Mouse (Mus musculus): ENCODE results near the gene Prim1. TPM values are rescaled to one million over a fixed set of nuclear protein-coding genes. Genes with fewer than 3 reads are reported as not detected.
A peak's percentile ranks its signal among the peaks of the same experiment; 100 is the strongest.
"Not testable (repeated sequence)": the region's sequence is repeated elsewhere in the genome, so short reads cannot be mapped to it uniquely, and the experiment has no call there.

The Prim1 gene
- polyA plus RNA-seq, 1 experiment from 2014 or later, result 50.5 TPM

DNA sequence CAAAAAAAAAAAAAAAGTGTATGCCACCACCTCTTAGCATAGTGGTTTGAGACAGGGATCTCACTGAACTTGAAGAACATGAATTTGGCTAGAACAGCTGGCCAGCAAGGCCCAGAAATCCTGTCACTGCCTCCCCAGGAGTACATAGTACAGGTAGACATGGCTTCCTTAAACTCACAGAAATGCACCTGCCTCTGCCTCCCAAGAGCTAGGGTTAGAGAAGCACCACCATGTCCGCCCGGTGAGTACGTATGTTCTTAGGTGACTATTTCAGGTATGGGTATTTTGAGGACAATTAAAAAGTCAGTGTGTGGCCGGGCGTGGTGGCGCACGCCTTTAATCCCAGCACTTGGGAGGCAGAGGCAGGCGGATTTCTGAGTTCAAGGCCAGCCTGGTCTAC is 38.0 kb downstream of the Prim1 start:
- Histone ChIP-seq H3K27ac (replicated peaks) (no peak overlapping the region), H3K36me3 (peaks cover 42% of the 10 kb centered on the region), H3K9ac (no peak overlapping the region), H3K9me3 (no peaks in the 10 kb centered on the region), H3K27me3 (replicated peaks) (no peaks in the 10 kb centered on the region), H3K4me1 (peaks cover 7% of the 10 kb centered on the region), H3K4me2 (no peak overlapping the region), H3K4me3 (no peak overlapping the region)
- 89% methylated on average over 8 of the region's 8 CpGs for WGBS
- no peak for ATAC-seq (ENCODE audit: extremely low read depth, insufficient number of reproducible peaks, low FRiP score, low TSS enrichment)

DNA sequence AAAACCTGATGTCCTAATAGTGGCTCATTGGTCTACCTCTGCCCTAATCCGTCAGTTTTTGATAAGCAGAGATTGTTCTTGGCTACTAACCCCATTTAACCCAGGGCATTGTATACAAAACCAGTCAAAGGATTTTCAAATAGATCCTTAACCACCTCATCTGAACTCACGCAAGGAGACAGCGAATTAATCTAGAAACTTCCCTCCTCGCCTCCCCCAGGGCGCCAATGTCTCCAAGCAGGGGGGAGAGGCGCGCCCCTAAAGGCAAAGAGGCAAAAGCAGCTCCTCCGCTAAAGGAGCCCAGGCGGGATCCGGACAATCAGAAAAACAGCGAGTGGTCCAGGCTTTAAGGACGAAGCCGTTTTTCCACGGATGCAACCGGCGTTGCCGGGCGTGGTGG is 43.2 kb downstream of the Prim1 start:
- peak overlapping the region; percentile 86 for H3K4me3 ChIP-seq
- peak overlapping the region; percentile 99 for H3K27ac ChIP-seq (replicated peaks)
- H3K4me2 ChIP-seq, result peak overlapping the region; percentile 85
- under 1% methylated on average over 18 of the region's 18 CpGs for WGBS
- peaks cover 40% of the 10 kb centered on the region for H3K4me1 ChIP-seq
- H3K9me3 ChIP-seq, result no peaks in the 10 kb centered on the region
- peak overlapping the region; percentile 98 for H3K9ac ChIP-seq
- peaks cover 19% of the 10 kb centered on the region for H3K36me3 ChIP-seq
- no peaks in the 10 kb centered on the region for H3K27me3 ChIP-seq (replicated peaks)
- no peak for ATAC-seq (ENCODE audit: extremely low read depth, insufficient number of reproducible peaks, low FRiP score, low TSS enrichment)

DNA sequence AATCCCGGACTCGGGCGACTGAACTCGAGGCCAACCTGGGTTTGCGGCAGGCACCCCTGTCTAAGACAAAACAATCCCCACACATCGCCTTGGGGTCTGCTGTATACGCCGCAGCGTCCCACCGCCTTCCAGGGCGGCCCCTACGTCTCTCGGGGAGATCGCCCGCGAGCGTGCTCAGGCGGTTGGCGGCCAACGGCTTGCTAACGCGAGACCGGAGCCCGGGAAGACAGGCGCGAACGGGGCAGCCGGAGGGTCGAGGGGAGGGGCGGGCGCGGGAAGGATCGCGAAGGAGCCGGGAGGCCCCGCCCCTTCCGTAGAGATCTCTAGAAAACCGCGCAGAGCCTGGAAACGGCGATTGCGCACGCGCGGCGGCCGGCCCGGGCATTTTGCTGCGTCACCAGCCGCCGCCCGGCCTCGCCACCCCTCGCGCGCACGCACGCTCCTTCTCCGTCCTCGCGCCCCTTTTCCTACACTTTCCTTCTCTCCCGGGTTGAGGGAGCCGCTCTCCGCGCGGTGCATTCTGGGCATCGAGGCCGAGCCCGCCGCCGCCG is 43.7 kb downstream of the Prim1 start, which contains the start of gene Ptges3:
Gene Ptges3 (plus strand): TSS at position 354 of the 551 bp plus-strand sequence.
- Histone ChIP-seq H3K4me1 (peaks cover 43% of the 10 kb centered on the region), H3K36me3 (peaks cover 23% of the 10 kb centered on the region), H3K27me3 (replicated peaks) (no peaks in the 10 kb centered on the region), H3K27ac (replicated peaks) (peak within 1 kb of the TSS; percentile 99), H3K4me3 (peak within 1 kb of the TSS; percentile 86), H3K4me2 (peak within 1 kb of the TSS; percentile 85), H3K9me3 (no peaks in the 10 kb centered on the region), H3K9ac (peak within 1 kb of the TSS; percentile 98)
- ATAC-seq (ENCODE audit: extremely low read depth, insufficient number of reproducible peaks, low FRiP score, low TSS enrichment), result peak; percentile 88
- under 1% methylated on average over 60 of the region's 72 CpGs for WGBS

DNA sequence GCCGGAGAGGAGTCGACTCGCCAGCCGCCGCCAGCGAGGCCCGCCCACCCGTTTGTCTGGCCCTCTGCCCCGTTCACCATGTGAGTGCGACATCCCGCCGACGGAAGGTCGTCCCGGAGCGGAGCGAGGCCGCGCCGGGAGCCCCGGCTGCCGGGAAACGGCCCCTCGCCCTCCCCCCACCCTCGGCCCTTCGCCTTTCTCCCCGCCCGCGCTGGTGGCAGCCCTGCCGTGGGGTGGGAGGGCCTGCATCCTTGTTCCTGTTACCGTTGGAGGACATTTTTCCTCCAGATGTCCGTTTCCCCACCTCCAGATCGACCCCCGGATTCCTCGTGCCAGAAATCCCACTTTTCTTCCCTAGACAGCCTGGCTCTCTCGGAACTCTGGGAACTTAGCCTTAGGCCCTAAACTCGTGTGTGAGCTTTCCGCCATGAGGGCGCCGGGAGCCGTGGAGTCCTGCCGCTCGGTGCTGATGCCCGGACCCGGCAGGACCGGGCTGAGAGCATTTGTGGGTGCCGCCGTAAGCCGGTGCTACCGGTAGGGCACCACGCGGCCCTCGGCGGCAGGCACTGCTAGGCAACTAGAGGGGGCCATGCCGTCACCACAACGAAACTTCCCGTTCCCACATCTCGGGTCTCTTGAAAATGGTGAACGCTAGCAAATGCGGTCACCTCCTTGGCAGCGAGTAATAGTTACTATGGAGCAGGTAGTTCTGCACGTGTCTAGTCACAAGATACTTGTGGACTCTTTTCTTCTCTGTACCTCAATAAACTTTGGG is 44.4 kb downstream of the Prim1 start:
- Histone ChIP-seq H3K4me1 (peaks cover 48% of the 10 kb centered on the region), H3K27me3 (replicated peaks) (no peaks in the 10 kb centered on the region), H3K4me3 (peak overlapping the region; percentile 86), H3K27ac (replicated peaks) (peak overlapping the region; percentile 99), H3K36me3 (peaks cover 28% of the 10 kb centered on the region), H3K9me3 (no peaks in the 10 kb centered on the region), H3K4me2 (peak overlapping the region; percentile 85), H3K9ac (peak overlapping the region; percentile 98)
- under 1% methylated on average over 62 of the region's 62 CpGs for WGBS
- ATAC-seq (ENCODE audit: extremely low read depth, insufficient number of reproducible peaks, low FRiP score, low TSS enrichment), result peak; percentile 51

DNA sequence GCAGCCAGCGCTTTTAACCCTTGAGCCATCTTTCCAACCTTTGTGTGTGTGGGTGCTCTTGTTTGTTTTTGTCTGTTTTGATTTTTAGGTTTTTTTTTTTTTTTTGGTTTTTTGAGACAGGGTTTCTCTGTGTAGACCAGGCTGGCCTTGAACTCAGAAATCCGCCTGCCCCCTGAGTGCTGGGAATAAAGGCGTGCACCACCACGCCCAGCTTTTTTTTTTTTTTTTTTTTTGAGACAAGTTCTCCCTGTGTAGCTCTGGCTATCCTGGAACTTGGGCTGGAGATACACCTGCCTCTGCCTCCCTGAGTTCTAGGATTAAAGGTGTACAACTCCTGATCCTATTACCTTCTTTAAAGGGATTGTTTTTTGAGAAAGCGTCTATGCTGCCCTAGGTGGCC is 46.1 kb downstream of the Prim1 start:
- Histone ChIP-seq H3K4me2 (peak overlapping the region; percentile 85), H3K36me3 (peaks cover 31% of the 10 kb centered on the region), H3K4me1 (peaks cover 48% of the 10 kb centered on the region), H3K27ac (replicated peaks) (no peak overlapping the region), H3K9me3 (no peaks in the 10 kb centered on the region), H3K4me3 (peak overlapping the region; percentile 86), H3K27me3 (replicated peaks) (no peaks in the 10 kb centered on the region), H3K9ac (peak overlapping the region; percentile 98)
- no peak for ATAC-seq (ENCODE audit: extremely low read depth, insufficient number of reproducible peaks, low FRiP score, low TSS enrichment)
- WGBS, result 64% methylated on average over 5 of the region's 5 CpGs

DNA sequence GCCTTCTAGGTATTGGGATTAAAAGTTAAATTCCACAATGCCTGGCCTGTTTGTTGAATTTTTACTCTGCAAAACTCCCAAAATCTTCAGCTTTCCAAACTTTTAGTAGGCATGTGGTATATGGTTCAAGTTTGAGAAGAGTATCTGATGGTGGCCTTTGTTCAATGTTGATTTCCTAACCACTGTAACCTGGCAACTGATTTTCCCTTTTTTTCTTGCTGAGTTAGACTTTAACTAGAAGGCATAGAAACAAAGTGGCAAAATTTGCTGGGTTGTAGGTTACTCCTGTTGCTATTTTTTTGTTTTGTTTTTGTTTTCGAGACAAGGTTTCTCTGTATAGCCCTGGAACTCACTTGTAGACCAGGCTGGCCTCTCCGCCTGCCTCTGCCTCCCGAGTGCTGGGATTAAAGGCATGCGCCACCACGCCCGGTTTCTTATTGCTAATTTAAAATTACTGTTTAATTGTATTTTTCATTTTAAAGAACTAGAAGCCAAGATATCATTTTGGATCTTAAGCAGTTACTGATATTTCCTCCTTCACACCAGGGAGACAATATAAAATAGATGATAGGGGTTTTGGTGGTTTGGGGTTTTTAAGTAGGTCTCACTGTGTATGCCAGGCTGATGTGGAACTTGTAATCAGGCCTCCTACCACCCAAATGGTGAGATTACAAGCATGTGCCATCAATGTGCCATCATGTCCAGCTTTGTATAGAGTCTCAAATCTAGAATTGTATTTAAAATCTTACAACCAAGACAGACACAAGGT is 47.4 kb downstream of the Prim1 start:
- peaks cover 48% of the 10 kb centered on the region for H3K4me1 ChIP-seq
- H3K27me3 ChIP-seq (replicated peaks), result no peaks in the 10 kb centered on the region
- no peak for ATAC-seq (ENCODE audit: extremely low read depth, insufficient number of reproducible peaks, low FRiP score, low TSS enrichment)
- H3K4me2 ChIP-seq, result no peak overlapping the region
- 90% methylated on average over 6 of the region's 6 CpGs for WGBS
- H3K36me3 ChIP-seq, result peaks cover 34% of the 10 kb centered on the region
- H3K27ac ChIP-seq (replicated peaks), result no peak overlapping the region
- no peaks in the 10 kb centered on the region for H3K9me3 ChIP-seq
- no peak overlapping the region for H3K9ac ChIP-seq
- no peak overlapping the region for H3K4me3 ChIP-seq

DNA sequence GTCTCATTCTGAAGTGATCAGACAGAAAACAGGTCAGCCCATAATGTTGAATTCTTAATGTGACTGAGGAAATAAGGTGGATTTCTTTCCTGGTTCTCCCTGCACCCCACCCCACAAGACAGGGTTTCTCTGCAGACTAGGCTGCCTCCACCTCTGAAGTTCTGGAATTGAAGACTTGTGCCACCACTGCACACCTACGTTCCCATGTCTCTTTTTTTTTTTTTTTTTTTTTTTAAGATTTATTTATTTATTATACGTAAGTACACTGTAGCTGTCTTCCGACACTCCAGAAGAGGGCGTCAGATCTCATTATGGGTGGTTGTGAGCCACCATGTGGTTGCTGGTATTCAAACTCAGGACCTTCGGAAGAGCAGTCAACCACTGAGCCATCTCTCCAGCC is 51.1 kb downstream of the Prim1 start:
- Histone ChIP-seq H3K4me3 (no peak overlapping the region), H3K4me1 (peaks cover 40% of the 10 kb centered on the region), H3K9me3 (no peaks in the 10 kb centered on the region), H3K9ac (no peak overlapping the region), H3K27ac (replicated peaks) (no peak overlapping the region), H3K27me3 (replicated peaks) (no peaks in the 10 kb centered on the region), H3K36me3 (peaks cover 57% of the 10 kb centered on the region), H3K4me2 (no peak overlapping the region)
- WGBS, result 84% methylated on average over 5 of the region's 5 CpGs
- no peak for ATAC-seq (ENCODE audit: extremely low read depth, insufficient number of reproducible peaks, low FRiP score, low TSS enrichment)

DNA sequence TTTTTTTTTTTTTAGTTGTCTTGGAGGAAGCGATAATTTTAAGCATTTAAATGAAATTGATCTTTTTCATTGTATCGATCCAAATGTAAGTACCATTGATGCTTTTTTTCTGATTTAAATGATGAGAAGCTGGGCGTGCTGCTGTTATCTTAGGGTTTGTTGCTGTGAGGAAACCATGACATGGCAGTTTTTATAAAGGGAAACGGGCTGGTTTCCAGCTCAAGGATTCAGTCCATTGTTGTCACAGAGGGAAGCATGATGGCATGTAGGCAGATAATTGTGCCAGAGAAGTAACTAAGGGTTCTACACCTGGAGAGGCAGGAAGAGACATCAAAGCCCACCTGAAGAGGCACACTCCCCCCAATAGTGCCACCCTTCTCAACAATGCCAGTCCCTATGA is 54.2 kb downstream of the Prim1 start:
- H3K4me1 ChIP-seq, result peaks cover 12% of the 10 kb centered on the region
- no peak overlapping the region for H3K4me3 ChIP-seq
- no peak overlapping the region for H3K9ac ChIP-seq
- ATAC-seq (ENCODE audit: extremely low read depth, insufficient number of reproducible peaks, low FRiP score, low TSS enrichment), result no peak
- no peaks in the 10 kb centered on the region for H3K27me3 ChIP-seq (replicated peaks)
- H3K9me3 ChIP-seq, result no peaks in the 10 kb centered on the region
- no peak overlapping the region for H3K4me2 ChIP-seq
- H3K36me3 ChIP-seq, result peaks cover 64% of the 10 kb centered on the region
- 73% methylated on average over 4 of the region's 4 CpGs for WGBS
- H3K27ac ChIP-seq (replicated peaks), result no peak overlapping the region

DNA sequence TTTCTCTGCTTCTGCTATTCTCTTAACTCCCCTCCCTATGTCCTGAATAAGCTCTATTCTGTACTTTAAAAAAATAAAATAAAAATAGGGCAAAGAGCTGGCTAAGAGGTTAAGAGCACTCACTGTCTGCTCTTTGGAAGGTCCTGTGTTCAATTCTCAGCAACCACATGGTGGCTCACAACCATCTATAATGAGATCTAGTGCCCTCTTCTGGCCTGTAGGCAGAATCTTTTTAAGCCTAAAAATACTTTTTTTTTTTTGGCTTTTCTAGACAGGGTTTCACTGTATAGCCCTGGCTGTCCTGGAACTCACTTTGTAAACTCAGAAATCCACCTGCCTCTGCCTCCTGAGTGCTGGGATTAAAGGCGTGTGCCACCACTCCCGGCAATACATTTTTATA is 55.5 kb downstream of the Prim1 start:
- 97% methylated on average over 2 of the region's 2 CpGs for WGBS
- ATAC-seq (ENCODE audit: extremely low read depth, insufficient number of reproducible peaks, low FRiP score, low TSS enrichment); H3K4me2 ChIP-seq; H3K9ac ChIP-seq; H3K4me3 ChIP-seq; H3K27ac ChIP-seq (replicated peaks); H3K9me3 ChIP-seq; H3K27me3 ChIP-seq (replicated peaks): not testable (repeated sequence)
- H3K36me3 ChIP-seq, result peaks cover 74% of the 10 kb centered on the region
- peaks cover 12% of the 10 kb centered on the region for H3K4me1 ChIP-seq

DNA sequence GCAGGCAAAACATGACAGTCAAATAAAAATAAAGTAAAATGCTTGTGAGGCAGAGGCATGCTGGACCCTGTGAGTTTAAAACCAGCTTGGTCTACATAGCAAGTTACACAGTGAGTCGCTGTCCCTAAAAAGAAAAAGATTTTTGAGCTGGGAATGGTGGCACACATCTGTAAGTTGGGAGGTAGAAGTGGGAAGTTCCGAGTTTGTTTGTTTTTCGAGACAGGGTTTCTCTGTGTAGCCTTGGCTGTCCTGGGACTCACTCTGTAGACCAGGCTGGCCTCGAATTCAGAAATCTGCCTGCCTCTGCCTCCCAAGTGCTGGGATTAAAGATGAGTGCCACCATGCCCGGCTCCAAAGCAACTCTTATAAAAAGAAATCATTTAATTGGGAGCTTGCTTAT is 63.3 kb downstream of the Prim1 start:
- not testable (repeated sequence) for H3K9ac ChIP-seq; H3K4me2 ChIP-seq; H3K9me3 ChIP-seq; H3K27me3 ChIP-seq (replicated peaks); H3K4me3 ChIP-seq; ATAC-seq (ENCODE audit: extremely low read depth, insufficient number of reproducible peaks, low FRiP score, low TSS enrichment); H3K27ac ChIP-seq (replicated peaks)
- peaks cover 11% of the 10 kb centered on the region for H3K4me1 ChIP-seq
- 82% methylated on average over 5 of the region's 5 CpGs for WGBS
- H3K36me3 ChIP-seq, result peaks cover 42% of the 10 kb centered on the region
